Mouse (Mus musculus) ES-E14 (cell line): ENCODE data around the gene Mars2. TPM values are rescaled to one million over a fixed set of nuclear protein-coding genes. Genes with fewer than 3 reads are reported as not detected.

Source experiments
- DNase-seq: peaks from one replicate; pipeline ENCODE4 v3.0.0-alpha.2; 2013; ENCODE audit warnings: low read depth, low spot score
- H3K27ac ChIP-seq: 2 replicates; pipeline ENCODE4 v1.5.1; 2012; ENCODE audit warnings: low read depth, mild to moderate bottlenecking, low read length, moderate library complexity, mixed read lengths; ENCODE audit not compliant: poor library complexity, insufficient read depth, severe bottlenecking
- H3K36me3 ChIP-seq: 2 replicates; pipeline ENCODE4 v1.6.1; 2012; ENCODE audit warnings: mild to moderate bottlenecking, low read length, moderate library complexity, mixed read lengths; ENCODE audit not compliant: control insufficient read depth, poor library complexity, insufficient read depth, severe bottlenecking
- H3K4me1 ChIP-seq, 2 experiments: fragments of 150-350 bp in 1 of 2; sonication (generic) in 1 of 2; 2 replicates each; pipeline ENCODE4 v1.6.1; 2012; ENCODE audit warnings: low read length in 2 of 2, mild to moderate bottlenecking in 1 of 2, mixed read lengths in 1 of 2; ENCODE audit not compliant: control insufficient read depth in 2 of 2, insufficient read depth in 2 of 2, poor library complexity in 1 of 2
- H3K4me3 ChIP-seq, 2 experiments: fragments of 150-350 bp in 1 of 2; sonication (generic) in 1 of 2; 2 replicates each; pipeline ENCODE4 v1.5.1; 2012; ENCODE audit warnings: low read length in 2 of 2, low read depth in 1 of 2, mild to moderate bottlenecking in 1 of 2, mixed read lengths in 1 of 2; ENCODE audit not compliant: insufficient read depth in 1 of 2, poor library complexity in 1 of 2, severe bottlenecking in 1 of 2
- H3K9ac ChIP-seq: 2 replicates; pipeline ENCODE4 v1.6.1; 2012; ENCODE audit warnings: low read depth, mild to moderate bottlenecking, low read length, mixed read lengths; ENCODE audit not compliant: poor library complexity, insufficient read depth, severe bottlenecking
- H3K9me3 ChIP-seq: fragments of 150-350 bp; sonication (generic); 2 replicates; pipeline ENCODE4 v1.6.1; 2012; ENCODE audit warnings: low read depth, mild to moderate bottlenecking, low read length; ENCODE audit not compliant: control insufficient read depth, insufficient read depth
- CHD2 ChIP-seq: IDR thresholded peaks from 2 replicates; pipeline ENCODE4 v1.6.1; 2014; ENCODE audit warnings: mild to moderate bottlenecking, low read depth, low read length, inconsistent platforms
- HCFC1 ChIP-seq: IDR thresholded peaks from 2 replicates; pipeline ENCODE4 v1.6.1; 2012; ENCODE audit warnings: low read length, inconsistent platforms, borderline replicate concordance; ENCODE audit not compliant: insufficient read depth
- MAFK ChIP-seq: IDR thresholded peaks from 2 replicates; pipeline ENCODE4 v1.6.1; 2014; ENCODE audit warnings: mild to moderate bottlenecking, low read depth, low read length, inconsistent platforms; ENCODE audit not compliant: insufficient read depth
- ZC3H11A ChIP-seq: IDR thresholded peaks from 2 replicates; pipeline ENCODE4 v1.6.1; 2012; ENCODE audit warnings: low read depth, mild to moderate bottlenecking, inconsistent platforms, low read length, borderline replicate concordance
- ZNF384 ChIP-seq: IDR thresholded peaks from 2 replicates; pipeline ENCODE4 v1.6.1; 2012; ENCODE audit warnings: low read depth, low read length, inconsistent platforms
- in situ Hi-C, 2 experiments: fragments of 600-800 bp; cut with MboI; formaldehyde crosslinking; loops; one replicate each; pipeline ENCODE4 v1.15.1; 2025; ENCODE audit warnings: low sequenced_read_pairs in 2 of 2, inconsistent platforms in 1 of 2; ENCODE audit not compliant: unreplicated experiment in 2 of 2
- total RNA-seq: library from RNA; depleted of rRNA; stranded (reverse); fragments of 300-350 nt; gene quantifications from 2 replicates; pipeline ENCODE4 v1.2.3, GENCODE M21; 2012

The Mars2 gene
- total RNA-seq, 1 experiment, result 9.9 TPM

DNA sequence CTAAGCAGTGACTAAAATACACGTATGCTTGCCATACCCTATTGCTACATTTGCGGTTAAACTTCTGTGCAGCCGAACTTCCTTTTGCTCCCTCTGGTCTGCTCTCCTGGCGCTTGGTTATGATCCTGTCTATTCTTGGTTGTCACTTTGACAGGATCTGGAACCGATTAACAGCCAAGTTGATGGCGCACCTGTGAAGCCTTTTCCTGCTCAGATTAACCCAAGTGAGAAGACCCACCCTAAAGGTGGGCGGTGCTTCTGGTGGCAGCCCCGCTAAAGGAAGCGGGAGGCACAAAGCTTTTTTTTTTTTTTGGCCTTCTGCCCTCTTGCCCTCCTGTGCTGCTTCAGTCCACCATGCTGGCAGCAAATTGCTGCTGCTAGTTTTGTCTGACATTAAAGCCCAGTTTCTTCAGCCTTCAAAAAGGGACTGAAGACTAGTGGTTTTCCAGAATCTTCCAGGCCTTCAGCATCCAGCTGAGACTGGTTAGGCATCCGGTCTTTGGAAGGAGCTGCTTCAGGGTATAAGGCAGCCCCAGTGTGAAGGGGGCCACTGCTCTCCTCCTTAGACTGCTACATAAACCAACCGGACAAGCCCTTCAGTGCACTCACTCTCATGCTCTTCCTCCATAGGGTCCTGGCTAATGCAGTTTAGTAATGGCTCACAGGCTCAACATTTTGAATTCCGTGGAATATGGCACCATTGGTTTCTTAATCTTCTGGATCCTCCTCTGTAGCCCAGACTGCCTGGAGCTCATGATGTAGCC, 26.6 kb upstream of the Mars2 start:
- no peak for DNase-seq
- in situ Hi-C loops, result no loop called here
- H3K27ac ChIP-seq, result no peak overlapping the region

DNA sequence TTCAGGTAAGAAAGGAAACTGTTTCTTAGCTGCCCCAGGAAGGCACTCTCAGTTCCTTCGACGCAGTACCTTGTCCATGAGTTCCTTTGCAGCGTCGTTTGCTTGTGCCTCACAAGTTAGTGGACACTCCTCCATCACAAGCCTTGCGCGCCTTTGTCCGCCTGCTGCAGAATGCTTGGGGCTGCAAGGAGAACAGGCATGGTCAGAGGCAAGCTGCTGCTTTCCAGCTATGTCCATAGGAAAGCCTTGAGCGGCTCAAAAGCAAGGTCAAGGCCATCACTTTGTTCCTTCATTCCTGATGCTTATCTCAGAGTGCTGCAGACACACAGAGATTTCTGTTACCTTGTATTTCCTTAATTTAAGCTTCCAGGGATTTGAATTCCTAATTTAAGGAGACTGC, 25.9 kb upstream of the Mars2 start:
- no peaks in the 10 kb centered on the region for H3K9me3 ChIP-seq
- H3K27ac ChIP-seq, result no peak overlapping the region
- TF ChIP-seq HCFC1 (no peak), MAFK (no peak), CHD2 (no peak)

More for the DNA sequence above, 26.6 kb upstream of the Mars2 start:
- Histone ChIP-seq H3K36me3 (no peaks in the 10 kb centered on the region), H3K9me3 (no peaks in the 10 kb centered on the region), H3K4me1 (peaks cover 0 to 23% of the 10 kb centered on the region in 2 experiments; a peak in 2 of 4 replicates), H3K9ac (no peak overlapping the region), H3K4me3 (peak overlapping the region in 1 of 2 experiments; percentile 13; a peak in 1 of 4 replicates)
- no peak for TF ChIP-seq MAFK
- TF ChIP-seq CHD2, result no peak
- peak; percentile 69; the same call in 1 of the 2 replicates for TF ChIP-seq ZNF384

DNA sequence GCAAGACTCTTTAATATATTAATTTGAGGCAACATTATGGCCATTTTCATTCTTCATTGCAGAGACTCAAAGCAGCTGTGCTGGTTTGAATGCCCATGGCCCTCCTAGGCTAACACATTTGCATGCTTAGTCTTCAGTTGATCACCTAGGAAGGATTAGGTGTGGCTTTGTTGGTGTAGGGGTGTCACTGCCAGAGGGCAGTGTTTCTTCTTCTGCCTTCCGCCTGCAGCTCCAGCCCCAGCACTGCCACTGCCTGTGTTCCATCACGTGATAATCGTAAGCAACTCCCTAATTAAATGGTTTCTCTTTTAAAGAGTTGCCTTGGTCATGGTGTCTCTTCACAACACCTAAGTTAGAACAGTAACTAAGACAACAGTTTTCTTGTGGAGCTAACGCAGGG, 24.2 kb upstream of the Mars2 start:
- no peak for TF ChIP-seq ZC3H11A
- no peak for TF ChIP-seq ZNF384
- TF ChIP-seq CHD2, result no peak
- TF ChIP-seq MAFK, result no peak
- TF ChIP-seq HCFC1, result no peak
- H3K36me3 ChIP-seq, result no peaks in the 10 kb centered on the region
- peaks cover 0 to 18% of the 10 kb centered on the region in 2 experiments; a peak in 2 of 4 replicates for H3K4me1 ChIP-seq
- H3K4me3 ChIP-seq, result no peak overlapping the region
- H3K9ac ChIP-seq, result no peak overlapping the region
- in situ Hi-C loops, result no loop called here
- H3K9me3 ChIP-seq, result no peaks in the 10 kb centered on the region
- no peak overlapping the region for H3K27ac ChIP-seq
- DNase-seq, result no peak

More for the DNA sequence above, 25.9 kb upstream of the Mars2 start:
- H3K4me1 ChIP-seq, result peaks cover 0 to 21% of the 10 kb centered on the region in 2 experiments; a peak in 2 of 4 replicates
- H3K36me3 ChIP-seq, result no peaks in the 10 kb centered on the region
- H3K4me3 ChIP-seq, result no peak overlapping the region
- no peak for DNase-seq
- in situ Hi-C loops, result no loop called here
- H3K9ac ChIP-seq, result no peak overlapping the region

DNA sequence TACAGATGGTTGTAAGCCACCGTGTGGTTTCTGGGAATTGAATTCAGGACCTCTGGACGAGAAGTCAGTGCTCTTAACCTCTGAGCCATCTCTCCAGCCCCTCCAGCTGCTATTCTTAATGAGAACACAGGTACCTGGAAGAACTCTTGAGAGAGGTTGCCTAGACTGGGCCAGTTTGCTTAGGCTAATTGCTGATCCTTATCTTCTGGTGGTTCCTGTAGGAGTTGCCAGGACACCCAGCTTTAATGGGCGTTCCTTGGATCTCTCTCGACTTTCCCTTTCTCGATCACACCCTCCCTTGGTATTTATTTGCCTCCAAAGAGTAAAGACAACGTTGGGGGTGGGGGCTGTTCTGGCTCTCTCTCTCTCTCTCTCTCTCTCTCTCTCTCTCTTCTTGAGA, 23.5 kb upstream of the Mars2 start:
- Histone ChIP-seq H3K9ac (no peak overlapping the region), H3K4me1 (peaks cover 0 to 18% of the 10 kb centered on the region in 2 experiments; a peak in 2 of 4 replicates), H3K4me3 (no peak overlapping the region), H3K9me3 (no peaks in the 10 kb centered on the region), H3K27ac (no peak overlapping the region), H3K36me3 (no peaks in the 10 kb centered on the region)
- no peak for DNase-seq
- in situ Hi-C loops, result no loop called here
- no peak for TF ChIP-seq ZC3H11A
- no peak for TF ChIP-seq CHD2

DNA sequence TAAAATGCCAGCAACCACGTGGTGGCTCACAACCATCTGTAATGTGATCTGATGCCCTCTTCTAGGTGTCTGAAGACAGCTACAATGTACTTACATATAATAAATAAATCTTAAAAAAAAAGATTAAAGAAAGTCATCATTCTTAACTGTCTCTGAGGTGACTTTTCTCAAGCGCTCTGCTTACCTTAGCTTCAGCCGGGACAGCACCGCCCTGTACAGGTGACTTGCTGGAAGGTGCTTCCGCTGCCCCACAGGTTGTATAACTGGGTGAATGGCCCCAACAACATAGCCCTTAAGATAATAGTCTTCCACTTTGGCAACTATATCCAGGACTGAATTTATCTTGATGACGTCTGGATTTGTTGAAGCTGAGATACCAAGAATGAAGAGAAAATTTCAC, 23.0 kb upstream of the Mars2 start:
- Histone ChIP-seq H3K4me1 (peaks cover 0 to 18% of the 10 kb centered on the region in 2 experiments; a peak in 2 of 4 replicates), H3K27ac (no peak overlapping the region), H3K4me3 (no peak overlapping the region), H3K9ac (no peak overlapping the region), H3K9me3 (no peaks in the 10 kb centered on the region), H3K36me3 (no peaks in the 10 kb centered on the region)
- in situ Hi-C loops, result no loop called here
- DNase-seq, result no peak
- no peak for TF ChIP-seq ZNF384
